Mouse (Mus musculus): ENCODE measurements around the gene Lin52.

Lin52 gene

DNA sequence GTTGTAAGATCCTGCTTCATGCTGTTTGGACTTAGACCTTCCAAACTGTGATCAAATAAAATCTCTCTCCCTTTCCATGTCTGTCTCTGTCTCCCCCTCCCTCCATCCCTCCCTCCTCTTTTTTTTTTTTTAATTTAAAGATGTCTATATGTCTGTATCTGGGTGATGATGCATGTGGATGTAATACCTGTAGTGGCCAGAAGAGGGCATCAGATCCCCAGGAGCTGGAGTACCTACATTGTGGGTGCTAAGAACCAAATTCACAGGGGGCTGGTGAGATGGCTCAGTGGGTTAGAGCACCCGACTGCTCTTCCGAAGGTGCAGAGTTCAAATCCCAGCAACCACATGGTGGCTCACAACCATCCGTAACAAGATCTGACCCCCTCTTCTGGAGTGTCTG is 88.3 kb downstream of the Lin52 start:
- DNase-seq (ENCODE audit: low spot score in 2 of 2) = peak in 1 of 2 experiments; percentile 43

GRCm38 (mm10) chr12:84541391-84541958 is 90.3 kb downstream of the Lin52 start:
- DNase-seq (ENCODE audit: low spot score in 2 of 2) = no peak

DNA sequence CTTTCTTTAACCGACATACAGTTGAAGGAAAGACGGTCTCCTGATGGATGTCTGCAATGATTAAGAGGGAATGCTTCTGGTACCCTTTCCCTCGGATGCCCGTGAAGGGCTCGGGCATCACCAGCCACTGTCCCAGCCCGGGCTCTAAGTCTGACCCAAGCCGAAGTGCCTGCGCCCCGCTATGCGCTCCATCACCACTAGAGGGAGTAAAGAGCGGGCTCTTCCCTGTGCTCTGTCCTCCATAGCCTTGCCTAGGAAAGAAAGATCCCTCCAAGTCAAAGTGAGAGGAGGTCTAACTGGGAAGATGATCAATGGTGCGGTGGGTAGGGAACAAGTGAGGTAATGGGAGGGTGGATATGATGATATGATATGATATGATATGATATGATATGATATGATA is 94.8 kb downstream of the Lin52 start:
- DNase-seq (ENCODE audit: low spot score in 2 of 2) = peak in 1 of 2 experiments; percentile 52

GRCm38 (mm10) chr12:84546577-84547085 is 95.4 kb downstream of the Lin52 start:
- no peak for DNase-seq (ENCODE audit: low spot score in 2 of 2)

GRCm38 (mm10) chr12:84548251-84548650 is 97.0 kb downstream of the Lin52 start:
- no peak for DNase-seq (ENCODE audit: low spot score in 2 of 2)

- DNase-seq (ENCODE audit: low spot score in 2 of 2) = no peak
These were observed 104.0 kb downstream of the Lin52 start for GRCm38 (mm10) chr12:84555218-84555617.

- no peak for DNase-seq (ENCODE audit: low spot score in 2 of 2)
These were observed 111.3 kb downstream of the Lin52 start for GRCm38 (mm10) chr12:84562558-84562957.

- DNase-seq (ENCODE audit: low spot score in 2 of 2) = no peak
These were observed 116.4 kb downstream of the Lin52 start for GRCm38 (mm10) chr12:84567576-84567975.

GRCm38 (mm10) chr12:84569336-84569970 is 118.2 kb downstream of the Lin52 start, which contains the start of gene Vsx2:
Vsx2 (plus strand) TSS chr12:84569762.
- DNase-seq (ENCODE audit: low spot score in 2 of 2) = no peak

DNA sequence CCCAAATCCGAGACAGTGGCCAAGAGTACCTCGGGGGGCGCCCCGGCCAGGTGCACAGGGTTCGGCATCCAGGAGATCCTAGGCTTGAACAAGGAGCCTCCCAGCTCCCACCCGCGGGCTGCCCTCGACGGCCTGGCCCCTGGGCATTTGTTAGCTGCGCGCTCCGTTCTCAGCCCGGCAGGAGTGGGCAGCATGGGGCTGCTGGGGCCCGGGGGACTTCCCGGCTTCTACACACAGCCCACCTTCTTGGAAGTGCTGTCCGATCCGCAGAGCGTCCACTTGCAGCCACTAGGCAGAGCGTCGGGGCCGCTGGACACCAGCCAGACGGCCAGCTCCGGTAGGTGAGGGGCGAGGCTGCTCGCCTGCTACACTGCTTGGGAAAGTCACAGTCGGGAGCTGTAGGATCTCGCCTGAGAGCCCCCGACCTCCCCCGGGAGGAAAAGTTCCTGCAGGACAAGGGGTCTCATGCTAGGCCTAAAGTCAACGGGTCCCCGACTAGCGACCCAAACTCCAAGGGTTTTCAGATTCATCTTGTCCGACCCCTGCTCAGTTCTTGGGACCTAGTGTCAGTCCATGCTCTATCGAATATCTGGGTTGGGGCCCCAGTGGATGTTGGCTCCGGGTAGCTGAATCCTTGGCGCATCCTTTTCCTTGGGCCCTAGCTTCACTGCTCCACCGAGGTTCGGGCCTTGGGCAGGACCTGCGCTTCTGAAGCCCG is 118.9 kb downstream of the Lin52 start:
- no peak for DNase-seq (ENCODE audit: low spot score in 2 of 2)

GRCm38 (mm10) chr12:84570694-84571415 is 119.6 kb downstream of the Lin52 start:
- no peak for DNase-seq (ENCODE audit: low spot score in 2 of 2)

- peak; percentile 51 to 59 for DNase-seq (ENCODE audit: low spot score in 2 of 2)
These were observed 120.5 kb downstream of the Lin52 start for GRCm38 (mm10) chr12:84571466-84572340.

DNA sequence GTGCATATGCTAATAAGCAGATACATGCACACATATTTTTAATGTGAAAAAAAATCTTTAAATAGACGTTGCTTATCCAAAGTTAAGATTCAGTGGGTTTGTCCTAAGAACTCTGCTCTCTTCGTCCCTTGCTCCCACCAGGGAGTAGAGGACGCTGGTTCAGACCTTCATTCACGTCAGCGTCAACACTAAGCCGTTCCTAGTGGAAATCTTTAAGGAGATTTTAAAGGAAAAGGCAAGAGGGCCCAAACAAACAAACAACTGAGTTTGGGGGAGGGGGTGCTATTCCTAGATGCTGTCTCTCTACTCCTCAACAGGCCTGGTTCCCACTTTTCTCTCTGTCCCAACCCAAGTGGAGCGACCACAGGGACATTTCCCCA is 121.1 kb downstream of the Lin52 start:
- DNase-seq (ENCODE audit: low spot score in 2 of 2) = no peak

- DNase-seq (ENCODE audit: low spot score in 2 of 2) = no peak
These were observed 121.9 kb downstream of the Lin52 start for GRCm38 (mm10) chr12:84573094-84573493.

DNA sequence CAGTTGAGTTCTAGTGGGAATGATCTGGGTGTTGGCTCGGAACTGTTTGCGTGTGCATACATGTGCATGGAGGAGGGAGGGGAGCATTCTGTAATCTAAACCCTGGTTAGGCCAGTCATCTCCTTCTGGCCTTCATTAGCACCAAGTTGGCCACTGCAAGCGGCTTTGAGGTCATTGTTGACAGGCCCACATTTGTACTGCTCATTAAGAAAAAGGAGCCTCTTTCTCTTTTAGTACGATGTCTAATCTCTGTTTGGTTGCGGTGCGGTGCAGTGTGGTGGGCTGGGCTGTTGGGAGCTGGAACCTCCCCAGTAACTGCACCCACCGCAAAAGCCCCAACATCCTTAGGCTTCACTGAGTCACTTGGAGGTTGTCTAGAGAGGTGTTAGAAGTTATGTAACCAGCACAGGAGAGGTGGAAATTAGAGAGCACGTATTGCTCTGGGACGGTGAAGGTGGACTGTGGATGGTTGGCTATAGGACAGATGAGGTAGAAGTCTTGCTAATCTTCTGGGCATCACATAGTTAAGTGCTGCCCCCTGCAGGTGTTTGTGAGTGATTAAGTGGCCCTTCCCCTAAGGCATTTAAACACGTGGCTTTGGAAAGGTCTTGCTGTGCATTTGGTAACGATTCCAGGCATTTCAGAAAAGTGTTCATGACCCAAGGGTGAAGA is 126.7 kb downstream of the Lin52 start:
- DNase-seq (ENCODE audit: low spot score in 2 of 2) = no peak

GRCm38 (mm10) chr12:84578440-84578770 is 127.2 kb downstream of the Lin52 start:
- DNase-seq (ENCODE audit: low spot score in 2 of 2) = no peak

GRCm38 (mm10) chr12:84581285-84581684 is 130.1 kb downstream of the Lin52 start:
- no peak for DNase-seq (ENCODE audit: low spot score in 2 of 2)

- peak; percentile 75 to 96 for DNase-seq (ENCODE audit: low spot score in 2 of 2)
These were observed 138.9 kb downstream of the Lin52 start for GRCm38 (mm10) chr12:84589825-84590761.

All from thymus, postnatal 10 days (tissue).